Mouse (Mus musculus) neural tube, embryonic 13.5 days (tissue): ENCODE results near the gene Plekhg3. TPM values are rescaled to one million over a fixed set of nuclear protein-coding genes. Genes with fewer than 3 reads are reported as not detected.

Source experiments
- ATAC-seq: fragments of 200-750 bp; cut with Nextera tagmentation; 2 replicates; pipeline ENCODE4 v1.8.0; 2017; ENCODE audit warnings: low read depth, mild to moderate bottlenecking, moderate TSS enrichment, moderate library complexity
- H3K27ac ChIP-seq: fragments of 300-500 bp; sonication (generic); replicated peaks from 2 replicates; pipeline ENCODE4 v1.5.1; 2015; ENCODE audit warnings: moderate library complexity, mild to moderate bottlenecking, inconsistent platforms
- H3K27me3 ChIP-seq: fragments of 300-500 bp; sonication (generic); 2 replicates; pipeline ENCODE4 v1.6.1; 2015; ENCODE audit warnings: mild to moderate bottlenecking, inconsistent platforms
- H3K36me3 ChIP-seq: fragments of 300-500 bp; sonication (generic); 2 replicates; pipeline ENCODE4 v1.6.1; 2015; ENCODE audit warnings: mild to moderate bottlenecking, inconsistent platforms
- H3K4me1 ChIP-seq: fragments of 300-500 bp; sonication (generic); replicated peaks from 2 replicates; pipeline ENCODE4 v1.6.1; 2015; ENCODE audit warnings: inconsistent platforms
- H3K4me2 ChIP-seq: fragments of 300-500 bp; sonication (generic); 2 replicates; pipeline ENCODE4 v1.6.1; 2015; ENCODE audit warnings: inconsistent platforms, mild to moderate bottlenecking, moderate library complexity
- H3K4me3 ChIP-seq: fragments of 300-500 bp; sonication (generic); 2 replicates; pipeline ENCODE4 v1.5.1; 2015; ENCODE audit warnings: mild to moderate bottlenecking, inconsistent platforms
- H3K9ac ChIP-seq: fragments of 300-500 bp; sonication (generic); 2 replicates; pipeline ENCODE4 v1.6.1; 2015; ENCODE audit warnings: moderate library complexity, mild to moderate bottlenecking, inconsistent platforms
- H3K9me3 ChIP-seq: fragments of 300-500 bp; sonication (generic); 2 replicates; pipeline ENCODE4 v1.6.1; 2016; ENCODE audit warnings: inconsistent platforms
- WGBS: fragments of 180-500 bp; shearing (Covaris S2); methylation state at CpG from one replicate; pipeline ENCODE4 v1.1.7; 2015; 5-methylcytosine and 5-hydroxymethylcytosine counted together
- polyA plus RNA-seq: library from polyadenylated mRNA; unstranded; fragments of >200 nt; fragmentation: Nextera tagmentation; extraction: Ambion mirVana; gene quantifications from 2 replicates; pipeline ENCODE4 v1.2.1, GENCODE M21; 2015

Gene Plekhg3
- polyA plus RNA-seq, 1 experiment from 2014 or later, result 1.7 TPM

DNA sequence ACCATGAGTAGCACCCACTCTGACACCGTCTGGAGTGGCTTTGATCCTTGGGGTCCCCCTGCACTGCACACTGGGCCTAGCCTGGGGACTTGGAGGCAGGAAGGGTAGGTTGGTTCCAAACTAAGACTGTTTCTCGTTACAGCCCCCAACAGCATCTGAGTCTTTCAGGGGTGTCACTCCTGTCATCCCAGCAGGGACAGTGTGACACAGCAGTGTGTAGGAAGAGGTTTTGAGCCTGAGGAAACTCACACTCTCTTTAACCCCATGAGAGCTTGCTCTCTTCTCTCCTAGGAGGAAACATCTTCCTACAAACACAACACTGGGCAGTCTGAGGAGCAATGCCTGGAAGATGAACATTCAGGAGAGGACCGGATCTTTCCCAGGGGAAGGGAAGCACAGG lies 63.9 kb downstream of the Plekhg3 start:
- no peaks in the 10 kb centered on the region for H3K27me3 ChIP-seq
- no peak overlapping the region for H3K4me3 ChIP-seq
- H3K36me3 ChIP-seq, result no peaks in the 10 kb centered on the region
- H3K4me2 ChIP-seq, result no peak overlapping the region
- peaks cover 15% of the 10 kb centered on the region for H3K4me1 ChIP-seq
- H3K9ac ChIP-seq, result no peak overlapping the region
- H3K27ac ChIP-seq, result no peak overlapping the region
- WGBS, result 72% methylated on average over 3 of the region's 3 CpGs
- no peaks in the 10 kb centered on the region for H3K9me3 ChIP-seq
- no peak for ATAC-seq

DNA sequence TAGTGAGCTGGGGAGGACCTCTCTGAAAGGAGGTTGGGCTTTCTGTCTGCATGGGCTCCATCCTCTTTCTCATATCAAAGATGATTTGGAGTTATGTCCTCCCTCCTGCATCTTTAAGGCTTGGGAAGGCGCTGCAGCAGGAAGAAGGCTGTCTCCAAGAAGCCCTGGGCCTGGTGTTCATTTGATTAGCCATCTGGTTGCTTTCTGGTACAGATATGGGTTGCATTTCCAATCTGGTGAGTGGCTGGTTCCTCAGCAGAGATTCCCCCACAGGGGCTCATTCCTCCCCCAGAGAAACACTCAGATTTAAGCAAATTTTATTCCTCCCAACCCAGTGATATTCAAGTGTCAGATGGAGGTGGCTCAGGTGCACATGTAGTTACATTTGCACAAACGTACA lies 65.1 kb downstream of the Plekhg3 start:
- no peak overlapping the region for H3K4me3 ChIP-seq
- H3K9ac ChIP-seq, result peak overlapping the region; percentile 17; the same call in 1 of the 2 replicates
- H3K9me3 ChIP-seq, result no peaks in the 10 kb centered on the region
- no peaks in the 10 kb centered on the region for H3K27me3 ChIP-seq
- H3K4me2 ChIP-seq, result no peak overlapping the region
- no peaks in the 10 kb centered on the region for H3K36me3 ChIP-seq
- H3K27ac ChIP-seq, result no peak overlapping the region
- H3K4me1 ChIP-seq, result peaks cover 15% of the 10 kb centered on the region
- no peak for ATAC-seq
- 81% methylated on average over 2 of the region's 2 CpGs for whole genome bisulfite sequencing

DNA sequence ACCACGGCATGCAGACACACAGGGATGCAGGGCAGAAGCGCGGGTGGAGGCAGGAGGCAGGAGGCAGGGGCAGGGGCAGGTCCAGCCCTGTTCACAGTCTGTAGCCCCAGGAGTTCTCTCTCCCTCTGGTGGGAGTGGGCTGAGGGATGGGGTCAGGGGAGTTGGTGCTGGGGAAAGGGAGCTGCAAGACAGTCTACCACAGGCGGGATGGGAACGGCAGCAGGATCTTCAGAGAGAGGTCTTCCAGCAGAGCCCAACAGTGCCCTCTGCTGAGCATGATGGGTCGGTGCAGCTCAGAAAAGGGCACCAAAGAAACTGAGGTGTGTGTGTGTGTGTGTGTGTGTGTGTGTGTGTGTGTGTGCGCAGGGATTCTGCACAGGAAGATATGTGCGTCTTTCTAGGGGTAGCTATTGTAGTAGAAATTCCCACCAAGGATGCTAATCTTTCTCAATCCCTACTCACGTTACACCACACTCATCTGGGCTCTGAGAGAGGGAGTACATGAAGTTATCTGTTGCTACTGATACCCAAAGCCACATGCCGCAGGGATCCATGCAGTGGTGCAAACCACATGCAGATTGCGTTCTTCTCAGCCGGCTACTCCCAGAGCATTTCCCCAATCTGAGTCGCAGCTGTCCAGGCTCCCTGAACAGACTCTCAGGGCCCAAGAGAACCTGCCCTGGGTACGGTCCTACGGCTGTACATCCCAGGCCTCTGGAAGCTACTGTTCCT lies 65.8 kb downstream of the Plekhg3 start:
- Histone ChIP-seq H3K9me3 (no peaks in the 10 kb centered on the region), H3K4me1 (peaks cover 15% of the 10 kb centered on the region), H3K9ac (no peak overlapping the region), H3K27ac (no peak overlapping the region), H3K4me2 (no peak overlapping the region), H3K4me3 (no peak overlapping the region), H3K36me3 (no peaks in the 10 kb centered on the region), H3K27me3 (no peaks in the 10 kb centered on the region)
- WGBS, result 59% methylated on average over 15 of the region's 15 CpGs
- ATAC-seq, result peak; percentile 40; the same call in 1 of the 2 replicates

DNA sequence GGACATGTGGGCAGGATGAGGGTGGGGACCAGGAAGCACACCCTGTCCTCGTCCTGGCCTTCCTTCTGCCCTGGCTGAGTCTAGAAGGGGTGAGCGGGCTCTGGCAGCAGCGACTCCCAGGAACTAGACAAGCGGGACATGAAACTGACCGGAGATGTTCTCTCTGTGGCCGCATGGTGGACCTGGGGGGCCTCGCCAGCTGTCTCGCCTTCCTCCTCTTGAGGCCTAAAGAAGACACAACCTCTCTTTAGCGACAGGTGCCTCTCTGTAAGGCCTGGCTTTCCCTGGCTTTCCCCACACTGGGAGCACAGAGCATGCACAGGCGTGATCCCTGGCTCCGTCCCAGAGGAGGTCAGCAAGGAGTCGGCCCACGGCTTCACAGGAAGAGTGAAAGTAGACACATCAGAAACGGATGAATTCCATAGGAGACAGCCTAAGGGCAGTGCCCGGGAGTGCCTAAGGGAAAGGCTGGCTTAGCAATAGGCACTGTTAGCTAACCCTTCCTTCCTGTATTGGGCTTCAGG lies 66.9 kb downstream of the Plekhg3 start:
- WGBS, result 80% methylated on average over 15 of the region's 15 CpGs
- Histone ChIP-seq H3K9ac (no peak overlapping the region), H3K27ac (no peak overlapping the region), H3K9me3 (no peaks in the 10 kb centered on the region), H3K4me1 (peaks cover 15% of the 10 kb centered on the region), H3K4me2 (no peak overlapping the region), H3K36me3 (no peaks in the 10 kb centered on the region), H3K4me3 (no peak overlapping the region), H3K27me3 (no peaks in the 10 kb centered on the region)
- ATAC-seq, result no peak

DNA sequence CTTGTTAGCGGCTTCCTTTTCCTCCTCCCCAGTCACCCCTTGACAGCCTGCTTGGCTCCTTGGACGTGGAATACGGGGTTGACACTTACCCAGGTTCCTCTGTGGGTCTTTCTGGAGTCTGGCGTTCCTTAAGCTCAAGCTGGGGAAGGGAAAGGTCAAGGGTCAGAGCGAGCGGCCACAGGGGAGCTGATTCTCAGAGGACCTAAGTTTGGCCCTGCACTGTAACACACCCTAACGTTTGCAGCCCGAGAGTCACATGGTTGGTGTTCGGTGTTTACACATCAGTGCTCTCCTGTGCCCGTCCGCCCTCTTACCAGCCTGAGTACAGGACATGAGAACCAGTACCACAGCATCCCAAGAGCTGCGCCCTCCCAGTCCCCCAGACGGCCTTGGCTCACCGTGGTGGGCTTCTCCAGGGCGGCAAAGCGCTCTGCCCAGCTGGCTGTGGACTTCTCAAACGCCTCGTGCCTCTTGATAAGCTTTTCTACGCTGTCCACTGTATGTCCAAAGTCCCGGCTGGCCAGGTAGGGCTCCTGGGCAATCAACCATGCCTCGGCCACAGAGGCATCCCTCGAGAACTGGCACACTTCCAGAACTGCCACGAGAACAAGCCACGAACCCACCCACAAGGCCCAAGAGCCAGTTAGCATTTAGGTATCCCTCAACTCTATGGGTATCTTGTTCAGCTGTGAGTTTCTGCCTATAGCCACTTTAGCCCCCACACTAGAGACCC lies 67.7 kb downstream of the Plekhg3 start:
- Histone ChIP-seq H3K27me3 (no peaks in the 10 kb centered on the region), H3K4me3 (no peak overlapping the region), H3K4me2 (no peak overlapping the region), H3K27ac (no peak overlapping the region), H3K9me3 (no peaks in the 10 kb centered on the region), H3K9ac (no peak overlapping the region), H3K4me1 (peaks cover 15% of the 10 kb centered on the region), H3K36me3 (no peaks in the 10 kb centered on the region)
- WGBS, result 84% methylated on average over 24 of the region's 24 CpGs
- ATAC-seq, result no peak

DNA sequence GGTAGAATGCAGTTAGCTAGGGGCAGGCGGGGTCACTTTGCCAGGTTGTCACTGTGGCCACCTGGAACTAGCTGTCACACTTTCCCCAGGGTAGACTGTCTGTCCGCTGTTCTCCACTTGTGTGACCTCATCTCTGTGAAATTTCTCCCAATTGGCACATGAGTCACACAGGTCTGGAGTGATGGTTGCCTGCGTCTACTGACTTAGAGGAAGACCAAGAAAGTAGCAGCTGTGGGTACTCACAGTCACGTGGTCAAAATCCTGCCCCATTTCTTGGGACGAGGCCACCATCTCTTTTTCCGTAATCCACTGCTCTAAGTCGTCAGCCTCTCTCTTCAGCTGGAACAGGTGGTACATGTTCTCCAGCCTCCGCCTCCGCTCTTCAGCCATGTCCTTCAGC lies 73.1 kb downstream of the Plekhg3 start:
- WGBS, result 90% methylated on average over 9 of the region's 9 CpGs
- Histone ChIP-seq H3K4me3 (no peak overlapping the region), H3K9me3 (no peaks in the 10 kb centered on the region), H3K36me3 (no peaks in the 10 kb centered on the region), H3K27ac (no peak overlapping the region), H3K4me1 (no peaks in the 10 kb centered on the region), H3K9ac (no peak overlapping the region), H3K27me3 (no peaks in the 10 kb centered on the region), H3K4me2 (no peak overlapping the region)
- no peak for ATAC-seq

DNA sequence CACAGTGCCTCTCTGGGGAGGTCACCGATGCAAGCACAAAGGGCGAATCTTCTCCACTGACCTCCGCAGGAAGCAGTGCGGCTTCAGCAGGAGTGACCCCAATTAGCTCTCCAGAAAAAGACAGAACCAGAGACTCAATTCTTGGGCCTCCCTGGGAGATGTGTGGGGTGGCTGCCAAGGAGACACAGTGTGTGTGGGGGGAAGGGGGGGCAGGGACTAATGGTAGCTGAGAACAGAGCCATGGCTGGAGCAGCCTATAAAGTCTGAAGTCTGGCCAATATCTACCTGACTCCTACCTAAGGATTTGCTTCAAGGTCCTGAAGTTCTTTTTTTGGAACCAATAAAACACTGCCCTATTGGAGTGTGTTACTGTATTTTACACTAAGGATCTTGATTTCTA lies 73.9 kb downstream of the Plekhg3 start:
- Histone ChIP-seq H3K4me3 (no peak overlapping the region), H3K4me2 (no peak overlapping the region), H3K4me1 (no peaks in the 10 kb centered on the region), H3K27ac (no peak overlapping the region), H3K36me3 (no peaks in the 10 kb centered on the region), H3K9me3 (no peaks in the 10 kb centered on the region), H3K9ac (no peak overlapping the region), H3K27me3 (no peaks in the 10 kb centered on the region)
- ATAC-seq, result no peak
- WGBS, result 45% methylated on average over 4 of the region's 4 CpGs

DNA sequence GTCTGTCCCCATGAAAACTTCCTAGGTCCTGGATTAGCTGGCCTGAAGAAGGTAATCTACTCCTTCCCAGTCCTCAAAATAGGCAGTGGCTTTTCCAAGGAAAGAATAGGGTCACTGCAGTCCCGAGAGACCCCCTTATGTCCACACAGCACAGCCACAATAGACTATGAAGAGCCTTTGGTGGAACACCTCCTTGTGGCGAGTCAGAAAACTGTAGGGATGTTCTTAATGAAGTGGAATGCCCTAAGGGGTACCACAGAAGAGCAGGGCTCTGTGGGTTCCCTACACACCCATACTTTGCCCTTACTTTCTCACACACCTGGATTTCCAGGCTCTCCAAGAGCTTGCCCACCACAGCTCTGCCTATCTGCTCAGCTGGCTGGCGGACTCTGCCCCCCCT lies 75.1 kb downstream of the Plekhg3 start:
- no peak overlapping the region for H3K4me3 ChIP-seq
- WGBS, result 77% methylated on average over 3 of the region's 3 CpGs
- H3K4me1 ChIP-seq, result no peaks in the 10 kb centered on the region
- H3K9me3 ChIP-seq, result no peaks in the 10 kb centered on the region
- H3K4me2 ChIP-seq, result no peak overlapping the region
- no peaks in the 10 kb centered on the region for H3K27me3 ChIP-seq
- ATAC-seq, result no peak
- no peak overlapping the region for H3K27ac ChIP-seq
- no peak overlapping the region for H3K9ac ChIP-seq
- H3K36me3 ChIP-seq, result no peaks in the 10 kb centered on the region

DNA sequence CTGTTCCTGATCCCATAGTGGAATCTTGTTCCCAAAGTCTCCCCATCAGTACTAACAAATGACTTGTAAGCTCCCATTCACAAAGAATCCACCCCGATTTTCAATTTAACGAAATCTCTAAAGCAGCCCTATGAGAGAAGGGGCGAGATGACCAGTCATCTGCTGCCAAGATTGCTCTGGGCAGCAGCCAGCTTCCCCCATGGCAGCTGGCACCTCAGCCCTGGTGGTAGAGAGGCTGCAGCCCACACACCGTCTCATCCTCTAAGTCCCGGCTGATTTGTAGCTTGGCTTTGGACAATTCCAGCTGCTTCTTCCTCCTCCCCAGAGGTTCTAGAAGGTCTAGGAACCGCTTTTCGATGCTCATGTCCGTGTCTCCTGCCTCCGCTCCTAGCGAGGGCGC lies 77.5 kb downstream of the Plekhg3 start:
- WGBS, result 83% methylated on average over 11 of the region's 11 CpGs
- Histone ChIP-seq H3K9ac (no peak overlapping the region), H3K9me3 (no peaks in the 10 kb centered on the region), H3K27ac (no peak overlapping the region), H3K4me3 (no peak overlapping the region), H3K36me3 (no peaks in the 10 kb centered on the region), H3K4me1 (no peaks in the 10 kb centered on the region), H3K27me3 (no peaks in the 10 kb centered on the region), H3K4me2 (no peak overlapping the region)
- no peak for ATAC-seq

DNA sequence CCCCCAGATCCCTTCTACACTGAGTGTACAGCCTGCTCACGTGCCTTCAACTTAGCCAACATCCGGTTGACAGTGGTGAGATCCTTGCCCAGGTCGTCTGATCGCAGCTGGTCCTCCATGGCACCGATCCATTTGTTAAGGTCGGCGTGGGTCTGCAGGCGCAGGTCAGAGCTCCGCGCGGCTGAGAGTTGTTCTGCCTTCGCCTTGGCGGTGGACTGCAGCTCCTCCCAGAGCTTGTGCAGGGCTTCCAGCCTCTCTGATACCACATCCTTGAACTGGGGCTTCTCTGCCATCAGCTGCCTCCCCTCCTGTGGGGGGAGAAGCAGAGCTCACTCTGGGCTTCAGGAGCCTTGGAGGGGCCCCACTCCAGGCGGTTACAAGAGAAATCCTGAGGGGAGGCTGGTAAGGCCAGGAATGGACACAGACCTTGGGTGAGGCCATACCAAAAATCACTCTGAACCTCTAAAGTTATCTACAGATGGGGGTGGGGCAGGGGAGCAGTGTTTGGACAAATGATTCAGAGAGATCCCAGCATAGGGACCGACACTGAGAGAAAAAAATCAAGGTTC lies 78.4 kb downstream of the Plekhg3 start:
- WGBS, result 85% methylated on average over 15 of the region's 15 CpGs
- no peak overlapping the region for H3K4me2 ChIP-seq
- no peak overlapping the region for H3K27ac ChIP-seq
- no peak for ATAC-seq
- no peaks in the 10 kb centered on the region for H3K36me3 ChIP-seq
- H3K27me3 ChIP-seq, result no peaks in the 10 kb centered on the region
- H3K4me3 ChIP-seq, result no peak overlapping the region
- H3K9ac ChIP-seq, result no peak overlapping the region
- H3K4me1 ChIP-seq, result no peaks in the 10 kb centered on the region
- H3K9me3 ChIP-seq, result no peaks in the 10 kb centered on the region

DNA sequence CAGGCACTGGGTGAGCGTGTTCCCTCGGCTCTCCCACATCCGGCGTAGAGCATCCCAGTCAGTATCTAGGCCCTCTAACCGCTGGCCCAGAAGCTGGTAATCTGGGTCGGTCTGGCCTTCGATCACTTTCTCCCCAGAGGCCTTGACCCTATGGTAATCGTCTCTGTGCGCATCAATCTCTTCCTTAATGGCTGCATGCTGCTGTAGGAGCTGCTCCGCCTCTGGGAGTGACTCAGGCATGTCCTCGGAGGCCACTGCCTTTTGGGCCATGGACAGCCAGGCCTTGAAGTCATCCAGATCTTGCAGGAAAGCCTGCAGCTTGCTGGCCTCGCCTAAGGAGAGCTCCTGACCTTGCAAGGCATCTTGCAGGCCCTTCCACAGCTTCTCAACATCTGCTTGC lies 81.9 kb downstream of the Plekhg3 start:
- no peak overlapping the region for H3K27ac ChIP-seq
- 79% methylated on average over 12 of the region's 12 CpGs for WGBS
- H3K4me3 ChIP-seq, result no peak overlapping the region
- H3K36me3 ChIP-seq, result no peaks in the 10 kb centered on the region
- H3K27me3 ChIP-seq, result no peaks in the 10 kb centered on the region
- H3K9me3 ChIP-seq, result no peaks in the 10 kb centered on the region
- H3K4me2 ChIP-seq, result no peak overlapping the region
- peaks cover 9% of the 10 kb centered on the region; the same call in 1 of the 2 replicates for H3K4me1 ChIP-seq
- no peak for ATAC-seq
- no peak overlapping the region for H3K9ac ChIP-seq

DNA sequence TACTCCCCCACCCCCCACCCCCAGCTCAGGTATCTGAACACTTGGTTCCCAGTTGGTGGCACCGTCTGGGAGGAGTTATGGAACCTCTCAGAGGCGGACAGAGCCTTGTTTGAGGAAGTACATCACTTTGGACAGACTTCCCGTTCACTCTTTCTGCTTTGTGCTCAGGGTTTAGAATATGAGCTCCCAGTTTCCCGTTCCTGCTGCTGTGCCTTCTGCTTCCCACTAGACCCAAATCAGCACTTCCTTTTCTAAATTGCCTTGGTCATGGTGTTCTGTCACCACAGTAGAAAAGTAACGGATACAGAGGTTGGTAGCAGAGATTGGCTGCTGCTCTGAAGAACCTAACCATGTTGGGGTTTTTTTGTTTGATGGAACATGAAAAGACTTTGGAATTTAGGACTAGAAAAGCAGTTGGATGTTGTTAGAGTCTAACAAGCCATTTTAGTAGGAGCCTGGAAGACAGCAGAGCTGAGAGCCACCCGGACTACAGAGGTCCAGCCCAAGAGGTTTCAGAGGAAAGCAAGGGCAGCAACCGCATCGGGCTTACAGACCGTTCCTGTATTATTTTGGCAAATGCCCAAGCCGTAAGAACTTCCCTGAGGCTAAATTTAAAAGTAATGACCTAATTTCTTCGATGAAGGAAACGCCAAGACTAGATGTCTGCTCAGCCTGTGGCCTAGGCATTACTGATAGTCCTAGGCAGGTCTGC lies 84.3 kb downstream of the Plekhg3 start:
- Histone ChIP-seq H3K4me1 (peaks cover 21% of the 10 kb centered on the region), H3K9me3 (no peaks in the 10 kb centered on the region), H3K27me3 (no peaks in the 10 kb centered on the region), H3K36me3 (no peaks in the 10 kb centered on the region), H3K9ac (no peak overlapping the region), H3K27ac (peak overlapping the region; percentile 23; the same call in 1 of the 2 replicates), H3K4me2 (no peak overlapping the region), H3K4me3 (no peak overlapping the region)
- WGBS, result 54% methylated on average over 12 of the region's 12 CpGs
- ATAC-seq, result no peak
